Mouse (Mus musculus): ENCODE data around the gene Large1.
"Not testable (repeated sequence)": the region's sequence is repeated elsewhere in the genome, so short reads cannot be mapped to it uniquely, and the experiment has no call there.

The Large1 gene

GRCm38 (mm10) chr8:73353108-73353793 lies at the start of gene Large1:
Gene Large1 (minus strand): TSS chr8:73353540.
- DNase-seq = peak; percentile 97

GRCm38 (mm10) chr8:73400343-73400742 lies 47.0 kb upstream of the Large1 start:
- no peak for DNase-seq

- DNase-seq = not testable (repeated sequence)
Measured at GRCm38 (mm10) chr8:73373001-73373400, 19.7 kb upstream of the Large1 start.

DNA sequence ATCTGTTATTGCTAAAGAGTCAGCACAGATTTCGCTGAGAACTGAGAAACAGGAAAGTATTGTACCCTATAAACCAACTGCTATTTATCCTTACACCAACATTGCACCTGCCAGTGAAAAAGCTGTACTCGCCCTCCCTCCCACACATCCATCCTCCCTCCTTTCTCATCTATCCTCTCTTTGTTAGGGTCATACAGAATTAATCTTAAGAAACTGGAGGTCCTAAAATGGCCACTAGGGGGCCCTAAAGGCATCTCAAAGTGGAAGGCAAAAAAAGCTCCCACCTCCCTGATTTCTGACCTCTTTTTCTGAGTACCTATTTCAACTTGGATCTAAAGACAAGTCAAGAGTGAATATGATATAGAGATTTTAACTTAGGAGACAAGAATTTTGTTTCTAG lies 2.6 kb upstream of the Large1 start:
- peak; percentile 45 for DNase-seq

DNA sequence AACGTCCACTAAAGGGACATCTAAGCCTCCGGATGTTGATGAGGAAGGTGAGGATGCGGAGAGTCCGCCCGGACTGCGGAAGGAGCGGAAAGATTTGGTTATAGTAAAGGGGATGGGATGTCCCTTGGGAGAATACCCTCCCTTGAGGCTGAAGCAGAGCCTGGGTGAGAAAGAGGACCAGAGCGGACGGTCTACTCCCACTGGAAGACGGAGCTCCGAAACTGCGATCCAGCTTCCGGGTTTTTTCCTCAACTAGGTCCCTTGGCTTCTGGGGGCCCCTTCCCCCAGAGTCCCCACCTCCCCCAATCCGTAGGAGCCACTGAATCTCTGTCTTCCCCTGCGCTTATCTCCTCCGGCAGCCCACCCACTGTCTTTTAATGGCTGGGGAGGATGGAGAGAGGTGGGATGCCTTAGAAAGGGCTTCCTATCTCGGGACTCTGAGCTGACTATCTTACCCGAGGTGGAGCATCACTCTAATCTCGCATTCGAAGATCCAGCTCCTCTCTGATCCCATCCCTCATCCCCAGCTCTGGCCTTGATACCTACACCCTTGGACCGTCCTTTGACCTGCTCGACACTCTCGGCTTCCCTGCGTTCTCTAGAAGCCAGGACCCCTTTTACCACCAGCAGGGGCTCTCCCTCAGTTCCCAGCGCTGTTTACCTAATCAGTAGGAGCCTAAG lies 1.0 kb upstream of the Large1 start:
- DNase-seq = peak; percentile 54

DNA sequence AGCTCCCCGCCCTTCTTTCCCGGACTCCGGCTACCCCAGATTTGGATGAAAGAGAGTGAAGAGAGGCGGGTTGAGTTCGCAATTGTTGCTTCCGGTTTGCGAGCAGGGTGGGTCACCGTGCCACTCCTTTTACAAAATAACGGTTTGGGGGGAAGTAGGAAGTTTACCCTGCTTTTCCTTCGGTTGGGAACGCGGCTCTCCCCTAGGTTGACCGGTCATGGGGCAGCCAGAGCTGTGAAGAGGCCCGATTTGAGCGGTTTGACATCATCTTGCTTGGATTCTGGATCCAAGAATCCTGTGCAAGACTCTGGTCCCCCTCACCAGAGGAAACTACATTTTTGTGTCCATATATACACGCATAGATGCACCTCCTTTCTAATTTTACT lies 447 bp upstream of the Large1 start:
- no peak for DNase-seq

- peak; percentile 62 for DNase-seq
Measured at GRCm38 (mm10) chr8:73352301-73353107, 836 bp downstream of the Large1 start.

- DNase-seq = no peak
Measured at GRCm38 (mm10) chr8:73350366-73350765, 3.0 kb downstream of the Large1 start.

- peak; percentile 42 for DNase-seq
Measured at GRCm38 (mm10) chr8:73342761-73343395, 10.5 kb downstream of the Large1 start.

DNA sequence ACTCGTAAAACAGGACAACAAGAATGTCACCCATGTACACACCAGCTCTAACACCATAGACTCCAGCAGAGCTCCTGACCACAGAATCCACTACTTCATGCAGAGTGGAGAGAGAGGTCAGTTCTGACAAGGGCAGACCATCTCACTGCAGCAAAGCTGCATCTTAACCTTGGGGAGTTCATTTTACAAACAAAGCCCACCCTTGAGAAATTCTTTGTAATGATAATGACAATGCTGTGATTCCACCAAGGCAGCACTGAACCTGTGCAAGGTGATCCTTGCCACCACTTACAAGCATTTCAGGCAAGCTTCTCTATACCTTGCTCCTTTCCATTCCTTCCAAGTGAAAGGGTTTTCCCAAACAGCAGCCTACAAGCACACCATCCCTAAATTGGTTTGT lies 16.5 kb downstream of the Large1 start:
- DNase-seq = no peak

DNA sequence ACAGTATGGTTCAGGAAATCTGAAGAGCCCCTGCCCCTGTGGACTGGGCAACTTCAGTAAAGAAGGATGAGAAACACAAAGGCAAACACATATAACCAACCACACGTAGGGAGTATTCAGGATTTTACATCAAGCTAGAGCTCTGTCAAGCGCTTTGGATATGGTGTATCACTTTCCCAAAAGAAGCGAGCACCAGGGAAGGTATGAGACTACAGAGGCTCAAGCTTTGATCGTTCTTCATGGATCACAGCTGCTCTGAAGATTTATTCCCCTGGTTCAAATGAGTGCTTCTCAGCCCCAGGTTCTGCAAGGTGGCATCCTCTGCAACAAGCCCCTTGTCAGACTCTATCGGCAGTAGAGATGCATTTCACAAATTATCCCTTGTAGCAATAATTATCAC lies 24.2 kb downstream of the Large1 start:
- no peak for DNase-seq

DNA sequence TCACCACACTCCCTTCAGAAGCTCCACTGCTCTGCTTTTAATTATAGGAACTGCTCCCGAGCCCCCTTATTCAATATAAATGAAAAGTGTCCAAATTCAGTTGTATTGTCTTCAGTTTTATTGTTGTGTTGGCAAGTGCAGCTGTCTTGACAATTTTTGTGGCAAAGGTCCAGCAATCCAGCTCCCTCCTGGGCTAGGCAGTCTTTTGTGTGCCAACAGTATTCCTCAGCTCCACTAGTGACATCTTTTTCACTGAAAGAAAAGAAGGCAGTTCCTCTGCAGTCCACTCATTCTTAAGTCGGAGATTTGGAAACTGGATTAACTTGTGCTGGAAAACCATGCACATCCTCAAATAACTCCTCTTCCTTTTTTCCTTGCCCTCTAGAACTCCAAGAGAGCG lies 25.3 kb downstream of the Large1 start:
- DNase-seq = no peak

GRCm38 (mm10) chr8:73324667-73325066 lies 28.7 kb downstream of the Large1 start:
- no peak for DNase-seq

DNA sequence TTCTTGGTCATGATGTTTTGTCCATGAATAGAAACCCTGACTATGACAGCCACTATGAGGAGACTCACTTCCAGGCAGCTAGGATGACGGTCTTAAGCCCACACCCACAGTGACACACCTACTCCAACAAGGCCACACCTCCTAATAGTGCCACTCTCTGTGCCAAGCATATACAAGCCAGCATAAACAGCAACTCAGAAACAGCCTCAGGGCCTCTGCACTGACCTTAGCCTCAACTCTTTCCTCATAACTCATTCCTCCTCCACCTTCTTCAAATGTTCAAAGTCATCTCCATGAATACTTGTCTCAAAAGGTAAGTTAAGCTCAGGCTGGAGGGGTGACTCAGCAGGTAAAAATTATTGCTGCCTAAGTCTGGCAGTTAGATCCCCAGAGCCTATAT lies 29.7 kb downstream of the Large1 start:
- DNase-seq = no peak

DNA sequence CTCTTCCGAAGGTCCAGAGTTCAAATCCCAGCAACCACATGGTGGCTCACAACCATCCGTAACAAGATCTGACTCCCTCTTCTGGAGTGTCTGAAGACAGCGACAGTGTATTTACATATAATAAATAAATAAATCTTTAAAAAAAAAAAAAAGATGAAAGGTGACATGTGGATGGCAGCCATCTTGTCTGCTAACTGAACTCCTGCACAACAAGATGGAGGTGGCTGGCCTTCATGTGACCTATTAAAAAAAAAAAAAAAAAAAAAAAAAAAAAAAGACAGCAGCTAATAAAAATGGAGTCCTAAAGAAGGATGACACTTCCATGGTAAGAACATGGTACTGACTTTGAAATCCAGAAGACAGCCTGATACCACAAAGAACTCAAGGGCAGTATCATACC lies 33.8 kb downstream of the Large1 start:
- not testable (repeated sequence) for DNase-seq

GRCm38 (mm10) chr8:73313911-73314310 lies 39.4 kb downstream of the Large1 start:
- no peak for DNase-seq

DNA sequence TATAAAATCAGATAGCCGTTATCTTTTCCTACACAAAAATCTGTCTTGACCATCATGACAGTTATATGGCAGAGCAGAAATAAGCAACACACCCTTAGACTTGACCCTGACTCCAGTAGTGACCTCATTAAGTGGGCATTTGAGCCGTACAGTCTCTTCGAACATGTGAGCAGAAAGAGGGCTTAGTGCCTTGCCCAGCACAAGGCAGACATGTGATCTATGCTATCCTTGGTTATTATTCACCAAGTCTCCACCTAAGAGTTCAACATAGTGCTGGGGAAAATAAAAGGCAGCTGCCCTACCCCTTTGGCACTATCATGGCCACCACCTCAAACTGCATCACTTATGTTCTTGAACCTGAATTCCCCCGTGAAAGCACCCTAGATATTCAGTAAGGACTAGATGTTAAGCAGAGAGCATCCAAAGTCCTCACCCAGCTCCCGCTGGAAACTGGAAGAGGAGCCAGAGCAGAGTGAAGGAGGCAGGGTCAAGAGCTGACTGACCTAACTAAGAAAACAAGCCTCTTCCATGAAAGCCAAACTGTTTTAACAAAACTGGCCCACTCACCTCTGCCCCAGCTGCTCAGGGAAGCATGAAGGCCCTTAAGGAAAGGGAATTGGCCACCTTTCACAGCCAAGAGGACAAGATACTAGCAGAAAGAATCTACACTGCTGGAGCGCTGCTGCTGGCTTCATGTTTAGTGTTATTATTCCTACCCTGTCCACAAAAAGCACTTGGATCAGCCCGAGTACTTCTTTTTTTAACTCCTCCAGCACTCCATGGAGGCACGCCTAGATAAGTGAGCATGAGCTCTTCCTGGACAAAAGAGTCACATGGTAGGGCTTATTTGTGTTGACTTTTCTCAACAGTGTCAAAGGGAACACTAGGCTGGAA lies 40.4 kb downstream of the Large1 start:
- peak; percentile 67 for DNase-seq

GRCm38 (mm10) chr8:73310471-73310870 lies 42.9 kb downstream of the Large1 start:
- no peak for DNase-seq

DNA sequence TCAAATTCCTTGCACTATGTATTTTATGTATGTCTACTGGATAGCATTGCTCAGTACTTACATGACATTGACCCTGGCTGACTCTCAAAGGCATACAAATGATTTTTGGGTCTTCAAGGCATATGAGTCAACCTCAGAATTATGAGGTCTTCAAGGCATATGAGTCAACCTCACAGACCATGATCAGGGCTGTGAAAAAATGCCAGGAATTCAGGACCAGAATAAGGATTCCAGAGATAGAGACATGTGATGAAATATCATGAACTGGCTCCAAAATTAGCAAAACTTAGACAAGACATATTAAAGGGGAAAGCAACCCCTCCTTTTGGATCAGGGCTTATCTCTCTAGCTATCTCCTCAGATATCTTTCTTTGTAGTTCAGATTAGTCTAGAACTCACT lies 43.3 kb downstream of the Large1 start:
- no peak for DNase-seq

DNA sequence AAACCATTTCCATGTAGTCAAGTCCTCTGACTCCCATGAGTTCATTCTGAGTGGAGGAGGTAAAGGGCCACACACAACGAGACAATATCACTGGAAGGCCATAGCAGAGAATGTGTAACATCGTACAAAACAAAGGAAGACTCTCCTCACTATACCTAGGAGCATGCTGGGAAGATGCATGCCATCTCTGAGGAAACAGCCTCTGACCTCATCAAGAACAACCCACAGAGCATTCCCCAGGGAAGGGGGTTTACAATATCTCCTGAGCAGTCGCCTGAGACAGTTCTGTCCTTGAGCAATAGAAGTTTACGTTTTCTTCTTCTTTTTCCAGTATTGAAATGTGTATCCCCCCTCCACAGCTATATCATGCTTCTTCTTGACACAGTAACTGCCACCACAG lies 49.4 kb downstream of the Large1 start:
- no peak for DNase-seq

- no peak for DNase-seq
Measured at GRCm38 (mm10) chr8:73302947-73303346, 50.4 kb downstream of the Large1 start.

GRCm38 (mm10) chr8:73295531-73295930 lies 57.8 kb downstream of the Large1 start:
- no peak for DNase-seq
